Mouse (Mus musculus): Measurements from ENCODE around the gene Rpl7a.

DNA sequence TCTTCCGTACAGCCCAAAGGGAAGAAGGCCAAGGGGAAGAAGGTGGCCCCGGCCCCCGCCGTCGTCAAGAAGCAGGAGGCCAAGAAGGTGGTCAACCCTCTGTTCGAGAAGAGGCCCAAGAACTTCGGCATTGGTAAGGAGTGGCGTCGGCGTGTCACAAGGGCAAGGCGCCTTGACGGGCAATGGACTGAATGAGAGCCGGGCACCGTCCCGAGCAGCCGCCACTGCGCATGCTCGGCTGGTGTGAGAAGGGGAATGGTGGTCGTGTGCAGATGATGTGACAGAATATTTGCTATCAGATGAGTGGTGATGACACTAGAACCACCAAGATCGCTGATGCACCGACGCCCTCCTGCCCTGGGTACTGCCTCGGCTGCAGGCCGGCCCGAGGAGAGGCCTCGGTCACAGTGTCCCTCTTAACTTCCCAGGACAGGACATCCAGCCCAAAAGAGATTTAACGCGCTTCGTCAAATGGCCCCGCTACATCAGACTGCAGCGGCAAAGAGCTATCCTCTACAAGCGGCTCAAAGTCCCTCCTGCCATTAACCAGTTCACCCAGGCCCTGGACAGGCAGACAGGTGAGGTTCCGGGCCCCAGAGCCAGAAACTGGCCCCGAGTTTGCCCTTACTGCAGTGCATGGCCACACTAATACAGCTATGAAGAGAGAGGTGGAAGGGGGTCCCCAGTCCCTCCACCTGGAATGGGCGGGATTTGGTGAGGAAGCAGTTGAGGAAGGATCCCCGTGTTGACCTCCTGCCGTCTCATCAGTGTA is 616 bp downstream of the Rpl7a start:
- no peak for TF ChIP-seq TCF12 (IDR thresholded peaks at IDR 0.05; ENCODE audit: insufficient read depth, poor library complexity, severe bottlenecking)
- no peak for TF ChIP-seq USF1 (IDR thresholded peaks at IDR 0.05; ENCODE audit: low read depth)
- TF ChIP-seq POLR2AphosphoS2 (IDR thresholded peaks at IDR 0.05; ENCODE audit: insufficient read length, low read depth) = peak; percentile 69
- TF ChIP-seq POLR2A (IDR thresholded peaks at IDR 0.05; ENCODE audit: insufficient read length, low read depth) = no peak
- no peak for TF ChIP-seq E2F4 (IDR thresholded peaks at IDR 0.05; ENCODE audit: insufficient read depth)
- no peak for TF ChIP-seq MYOG (IDR thresholded peaks at IDR 0.05; ENCODE audit: control insufficient read depth in 1 of 3, insufficient read depth in 1 of 3, insufficient read length in 2 of 3, low read depth in 2 of 3)
- TF ChIP-seq TCF3 (IDR thresholded peaks at IDR 0.05; ENCODE audit: insufficient read length, low read depth) = no peak
- TF ChIP-seq CEBPB (IDR thresholded peaks at IDR 0.05; ENCODE audit: insufficient read depth, poor library complexity, severe bottlenecking) = no peak
- TF ChIP-seq MYOD1 (IDR thresholded peaks at IDR 0.05; ENCODE audit: control insufficient read depth in 1 of 3, insufficient read length in 2 of 3, low read depth in 2 of 3) = no peak
- TF ChIP-seq MAX (IDR thresholded peaks at IDR 0.05; ENCODE audit: low read depth) = no peak
- TF ChIP-seq REST (IDR thresholded peaks at IDR 0.05; ENCODE audit: insufficient read depth, insufficient read length) = no peak

Data from myocyte (in vitro differentiated cells).